Mouse (Mus musculus): ENCODE measurements around the gene Map3k15. TPM values are rescaled to one million over a fixed set of nuclear protein-coding genes. Genes with fewer than 3 reads are reported as not detected.

Gene Map3k15
- total and polyA plus RNA-seq, 2 experiments from 2014 or later: 0.04 to 0.15 TPM

DNA sequence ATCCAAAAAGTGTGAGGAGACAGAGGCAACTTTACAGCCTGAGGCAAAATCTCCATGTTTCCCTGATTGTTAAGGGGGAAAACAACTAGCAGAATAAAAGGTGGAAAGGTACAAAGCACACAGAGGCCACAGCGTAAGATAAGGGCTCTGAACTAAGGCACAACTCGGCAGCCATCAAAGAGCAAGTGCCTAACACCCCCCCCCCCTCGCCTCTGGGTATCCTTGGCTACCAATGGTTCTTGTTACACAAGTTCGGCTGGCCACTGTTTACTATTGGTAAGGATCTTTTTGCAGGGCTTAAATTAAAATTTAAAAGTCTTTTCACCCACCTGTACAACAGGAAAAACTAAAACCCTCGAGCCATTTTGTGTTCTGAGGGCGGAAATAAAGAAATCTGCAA lies 147.5 kb downstream of the Map3k15 start:
- H3K36me3 ChIP-seq (replicated peaks; ENCODE audit: control insufficient read depth, insufficient read depth, low read length): 0 out of 2 replicates have a peak, but pooled peaks cover 12% of the 10 kb centered on the region
- H3K4me2 ChIP-seq (ENCODE audit: low read depth, low read length): peak overlapping the region; percentile 68
- DNase-seq (ENCODE audit: low spot score): no peak
- no peak overlapping the region for H3K9ac ChIP-seq (replicated peaks; ENCODE audit: low read depth, low read length)
- ATAC-seq (ENCODE audit: insufficient read depth, low read depth): no peak
- TF ChIP-seq CTCF (IDR thresholded peaks at IDR 0.05; ENCODE audit: low read depth): no peak
- no peak for TF ChIP-seq EP300 (IDR thresholded peaks at IDR 0.05; ENCODE audit: low read depth)
- no peaks in the 10 kb centered on the region; the same call in 1 of the 2 replicates for H3K4me1 ChIP-seq (ENCODE audit: control insufficient read depth, insufficient read depth)
- H3K9me3 ChIP-seq (replicated peaks; ENCODE audit: control insufficient read depth, low read length): no peaks in the 10 kb centered on the region
- H3K4me3 ChIP-seq (ENCODE audit: low read depth, low read length): peak overlapping the region; percentile 77
- WGBS: 26% methylated on average over 6 of the region's 6 CpGs
- H3K27ac ChIP-seq (ENCODE audit: low read depth): no peak overlapping the region
- no peaks in the 10 kb centered on the region for H3K27me3 ChIP-seq (ENCODE audit: control insufficient read depth, insufficient read depth, low read length)

GRCm38 (mm10) chrX:160136153-160136552 lies 147.9 kb downstream of the Map3k15 start:
- Histone ChIP-seq H3K4me3 (ENCODE audit: low read depth, low read length) (peak overlapping the region; percentile 77), H3K9ac (replicated peaks; ENCODE audit: low read depth, low read length) (0 out of 2 replicates have a peak overlapping the region, but pooled peaks have one; percentile 81), H3K27ac (ENCODE audit: low read depth) (no peak overlapping the region), H3K27me3 (ENCODE audit: control insufficient read depth, insufficient read depth, low read length) (no peaks in the 10 kb centered on the region), H3K36me3 (replicated peaks; ENCODE audit: control insufficient read depth, insufficient read depth, low read length) (0 out of 2 replicates have a peak, but pooled peaks cover 9% of the 10 kb centered on the region), H3K4me2 (ENCODE audit: low read depth, low read length) (peak overlapping the region; percentile 68), H3K4me1 (ENCODE audit: control insufficient read depth, insufficient read depth) (no peaks in the 10 kb centered on the region; the same call in 1 of the 2 replicates), H3K9me3 (replicated peaks; ENCODE audit: control insufficient read depth, low read length) (no peaks in the 10 kb centered on the region)
- TF ChIP-seq CTCF (IDR thresholded peaks at IDR 0.05; ENCODE audit: low read depth) (no peak), EP300 (IDR thresholded peaks at IDR 0.05; ENCODE audit: low read depth) (no peak)
- DNase-seq (ENCODE audit: low spot score) (no peak), ATAC-seq (ENCODE audit: insufficient read depth, low read depth) (no peak)
- 32% methylated on average over 5 of the region's 5 CpGs for WGBS

- peak overlapping the region; percentile 68 for H3K4me2 ChIP-seq (ENCODE audit: low read depth, low read length)
- H3K9ac ChIP-seq (replicated peaks; ENCODE audit: low read depth, low read length): peak overlapping the region; percentile 81
- no peak for ATAC-seq (ENCODE audit: insufficient read depth, low read depth)
- peak overlapping the region; percentile 77 for H3K4me3 ChIP-seq (ENCODE audit: low read depth, low read length)
- no peaks in the 10 kb centered on the region for H3K27me3 ChIP-seq (ENCODE audit: control insufficient read depth, insufficient read depth, low read length)
- H3K36me3 ChIP-seq (replicated peaks; ENCODE audit: control insufficient read depth, insufficient read depth, low read length): no peaks in the 10 kb centered on the region
- TF ChIP-seq CTCF (IDR thresholded peaks at IDR 0.05; ENCODE audit: low read depth): no peak
- no peak for TF ChIP-seq EP300 (IDR thresholded peaks at IDR 0.05; ENCODE audit: low read depth)
- 16% methylated on average over 18 of the region's 18 CpGs for WGBS
- peak overlapping the region; percentile 98 for H3K27ac ChIP-seq (ENCODE audit: low read depth)
- no peak for DNase-seq (ENCODE audit: low spot score)
- no peaks in the 10 kb centered on the region for H3K9me3 ChIP-seq (replicated peaks; ENCODE audit: control insufficient read depth, low read length)
- no peaks in the 10 kb centered on the region; the same call in 1 of the 2 replicates for H3K4me1 ChIP-seq (ENCODE audit: control insufficient read depth, insufficient read depth)
These were observed 149.1 kb downstream of the Map3k15 start for GRCm38 (mm10) chrX:160137177-160137860.

GRCm38 (mm10) chrX:160137861-160138717 lies 149.9 kb downstream of the Map3k15 start, which contains the start of gene Pdha1:
TSS of gene Pdha1 (minus strand) at chrX:160138413.
- H3K36me3 ChIP-seq (replicated peaks; ENCODE audit: control insufficient read depth, insufficient read depth, low read length): no peaks in the 10 kb centered on the region
- peak within 1 kb of the TSS; percentile 81 for H3K9ac ChIP-seq (replicated peaks; ENCODE audit: low read depth, low read length)
- no peaks in the 10 kb centered on the region for H3K9me3 ChIP-seq (replicated peaks; ENCODE audit: control insufficient read depth, low read length)
- no peak for TF ChIP-seq CTCF (IDR thresholded peaks at IDR 0.05; ENCODE audit: low read depth)
- TF ChIP-seq EP300 (IDR thresholded peaks at IDR 0.05; ENCODE audit: low read depth): no peak
- H3K27me3 ChIP-seq (ENCODE audit: control insufficient read depth, insufficient read depth, low read length): no peaks in the 10 kb centered on the region
- peak within 1 kb of the TSS; percentile 77 for H3K4me3 ChIP-seq (ENCODE audit: low read depth, low read length)
- peak within 1 kb of the TSS; percentile 68 for H3K4me2 ChIP-seq (ENCODE audit: low read depth, low read length)
- peak; percentile 94 for ATAC-seq (ENCODE audit: insufficient read depth, low read depth)
- no peaks in the 10 kb centered on the region; the same call in 1 of the 2 replicates for H3K4me1 ChIP-seq (ENCODE audit: control insufficient read depth, insufficient read depth)
- peak; percentile 84 for DNase-seq (ENCODE audit: low spot score)
- 22% methylated on average over 62 of the region's 67 CpGs for WGBS
- H3K27ac ChIP-seq (ENCODE audit: low read depth): peak within 1 kb of the TSS; percentile 98

DNA sequence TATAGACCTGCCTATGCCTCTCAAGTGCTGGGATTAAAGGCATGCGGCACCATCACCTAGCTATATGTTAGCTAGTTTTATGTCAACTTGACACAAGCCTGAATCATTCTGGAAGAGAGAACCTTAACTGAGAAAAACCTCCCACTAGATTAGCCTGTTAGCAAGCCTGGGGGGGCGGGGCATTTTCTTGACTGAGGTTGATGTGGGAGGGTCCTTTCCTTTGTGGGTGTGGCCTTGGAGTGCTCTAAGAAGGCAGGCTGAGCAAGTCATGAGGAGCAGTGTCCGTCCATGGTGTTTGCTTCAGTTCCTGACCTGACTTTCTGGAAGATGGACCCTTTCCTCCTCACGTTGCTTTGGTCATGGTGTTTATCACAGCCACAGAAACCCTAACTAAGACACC lies 158.6 kb downstream of the Map3k15 start:
- 76% methylated on average over 4 of the region's 4 CpGs for WGBS
- Histone ChIP-seq H3K4me3 (ENCODE audit: low read depth, low read length) (no peak overlapping the region), H3K27me3 (ENCODE audit: control insufficient read depth, insufficient read depth, low read length) (no peaks in the 10 kb centered on the region)

More for the DNA sequence above, 158.6 kb downstream of the Map3k15 start:
- TF ChIP-seq CTCF (IDR thresholded peaks at IDR 0.05; ENCODE audit: low read depth) (no peak), EP300 (IDR thresholded peaks at IDR 0.05; ENCODE audit: low read depth) (no peak)
- Histone ChIP-seq H3K4me2 (ENCODE audit: low read depth, low read length) (no peak overlapping the region), H3K9me3 (replicated peaks; ENCODE audit: control insufficient read depth, low read length) (no peaks in the 10 kb centered on the region), H3K36me3 (replicated peaks; ENCODE audit: control insufficient read depth, insufficient read depth, low read length) (no peaks in the 10 kb centered on the region), H3K4me1 (ENCODE audit: control insufficient read depth, insufficient read depth) (no peaks in the 10 kb centered on the region), H3K9ac (replicated peaks; ENCODE audit: low read depth, low read length) (no peak overlapping the region), H3K27ac (ENCODE audit: low read depth) (no peak overlapping the region)
- ATAC-seq (ENCODE audit: insufficient read depth, low read depth) (no peak), DNase-seq (ENCODE audit: low spot score) (no peak)
